19 mouse cellular contexts compared by ENCODE assay signal in genomic region chr17:27261251-27261650, GRCm38 (mm10).
"Had no signal": no experiment of that assay in that cellular context is flagged by ENCODE, and none has a peak within 500 bp of the region (broad histone marks: within the 10 kb centered on the region; RNA-seq: fewer than 3 reads in every experiment).

No protein-coding gene starts in this region.

- DNase-seq: cerebellum, adult 9-10 months; cerebellum, postnatal 10 days; embryo, embryonic 11 days; forebrain, postnatal 0 days; gastrocnemius, postnatal 10 days; gastrocnemius, postnatal 25 days; heart, adult 18-20 months; heart, adult 2 months had no signal

- H3K36me3 ChIP-seq: embryonic facial prominence, embryonic 10.5 days; embryonic facial prominence, embryonic 12.5 days; embryonic facial prominence, embryonic 13.5 days; embryonic facial prominence, embryonic 15.5 days; forebrain, embryonic 10.5 days; forebrain, embryonic 12.5 days; forebrain, embryonic 15.5 days; heart, embryonic 10.5 days had no signal

- H3K4me3 ChIP-seq: embryonic facial prominence, embryonic 10.5 days; embryonic facial prominence, embryonic 12.5 days; embryonic facial prominence, embryonic 13.5 days; embryonic facial prominence, embryonic 15.5 days; erythroblast, embryonic 14.5 days; forebrain, embryonic 10.5 days; forebrain, embryonic 12.5 days; forebrain, embryonic 13.5 days; forebrain, embryonic 15.5 days; gastrocnemius, adult 2 months; heart, adult 2 months; heart, embryonic 10.5 days had no signal

- H3K9me3 ChIP-seq: embryonic facial prominence, embryonic 13.5 days; embryonic facial prominence, embryonic 15.5 days; forebrain, embryonic 10.5 days; forebrain, embryonic 12.5 days; forebrain, embryonic 13.5 days; forebrain, embryonic 15.5 days; heart, embryonic 10.5 days had no signal

- H3K27me3 ChIP-seq: embryonic facial prominence, embryonic 12.5 days; embryonic facial prominence, embryonic 15.5 days; forebrain, embryonic 12.5 days; forebrain, embryonic 13.5 days; forebrain, embryonic 15.5 days had no signal

- H3K4me1 ChIP-seq: embryonic facial prominence, embryonic 12.5 days; embryonic facial prominence, embryonic 13.5 days; embryonic facial prominence, embryonic 15.5 days; forebrain, embryonic 10.5 days; forebrain, embryonic 12.5 days; forebrain, embryonic 13.5 days; forebrain, embryonic 15.5 days; heart, embryonic 10.5 days had no signal
